Mouse (Mus musculus) bone marrow, adult 2 months (tissue): Measurements from ENCODE around the gene Krtap5-5.

ENCODE experiments used
- CTCF ChIP-seq: fragments of 200-500 bp; IDR thresholded peaks from 2 replicates; pipeline ENCODE4 v1.5.1; 2011; ENCODE audit warnings: low read length, control low read depth; ENCODE audit not compliant: control insufficient read depth, insufficient read depth
- POLR2A ChIP-seq: fragments of 200-500 bp; IDR thresholded peaks from 2 replicates; pipeline ENCODE4 v1.6.1; 2011; ENCODE audit warnings: low read depth, mild to moderate bottlenecking, control low read depth, low read length, borderline replicate concordance; ENCODE audit not compliant: control insufficient read depth

DNA sequence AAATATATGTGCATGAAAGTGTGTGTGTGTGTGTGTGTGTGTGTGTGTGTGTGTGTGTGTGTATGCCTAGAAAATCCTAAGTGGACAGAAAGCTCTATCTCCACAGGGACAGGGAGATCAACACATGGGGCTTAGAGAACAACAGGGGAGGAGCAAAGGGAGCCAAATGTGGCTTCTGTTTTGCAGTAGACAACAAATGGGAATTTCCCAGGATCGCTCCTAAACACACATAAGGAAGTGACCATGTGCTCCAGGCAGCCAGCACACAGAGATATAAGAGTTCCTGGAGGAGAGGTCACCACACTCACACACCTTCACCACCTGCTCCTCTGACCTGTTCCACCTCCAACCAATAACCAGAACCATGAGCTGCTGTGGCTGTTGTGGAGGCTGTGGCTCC is 28.7 kb downstream of the Krtap5-5 start, which contains the start of gene Krtap5-3:
- no peak for TF ChIP-seq CTCF
- TF ChIP-seq POLR2A: no peak
